Mouse (Mus musculus) liver, adult 2 months (tissue): ENCODE measurements around the gene Adpgk.

Experiments used
- CTCF ChIP-seq: fragments of 200-500 bp; IDR thresholded peaks from 2 replicates; pipeline ENCODE4 v1.5.1; 2011; ENCODE audit warnings: low read depth, low read length, control low read depth
- POLR2A ChIP-seq: fragments of 200-500 bp; IDR thresholded peaks from 2 replicates; pipeline ENCODE4 v1.6.1; 2011; ENCODE audit warnings: low read length, control low read depth; ENCODE audit not compliant: insufficient read depth; ENCODE audit errors: extremely low read depth

DNA sequence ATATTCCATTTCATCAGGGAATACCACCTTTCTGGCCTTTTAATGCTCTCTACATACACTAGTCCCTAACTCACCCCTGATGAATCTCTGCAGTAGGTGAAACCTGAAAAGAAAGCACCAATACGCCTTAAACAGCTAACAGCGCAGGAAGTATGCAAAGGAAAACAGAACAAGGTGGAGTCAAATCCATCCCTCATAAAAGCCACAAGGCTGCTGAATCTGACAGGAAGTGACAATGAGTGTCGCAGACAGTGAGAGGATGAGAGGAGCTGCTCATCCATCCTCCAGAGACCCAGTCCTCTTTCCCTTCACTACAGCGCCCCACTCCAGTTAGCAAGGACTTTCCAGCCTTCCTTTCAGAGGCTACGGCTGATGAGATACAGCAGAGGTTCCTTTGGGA, 47.1 kb downstream of the Adpgk start:
- TF ChIP-seq CTCF (no peak), POLR2A (no peak)
